Mouse (Mus musculus) layer of hippocampus, adult 9-10 months (tissue): Measurements from ENCODE around the gene Wdr24.

Source experiments
- DNase-seq: peaks from one replicate; pipeline ENCODE4 v3.0.0; 2022; ENCODE audit warnings: low spot score

Gene Wdr24

DNA sequence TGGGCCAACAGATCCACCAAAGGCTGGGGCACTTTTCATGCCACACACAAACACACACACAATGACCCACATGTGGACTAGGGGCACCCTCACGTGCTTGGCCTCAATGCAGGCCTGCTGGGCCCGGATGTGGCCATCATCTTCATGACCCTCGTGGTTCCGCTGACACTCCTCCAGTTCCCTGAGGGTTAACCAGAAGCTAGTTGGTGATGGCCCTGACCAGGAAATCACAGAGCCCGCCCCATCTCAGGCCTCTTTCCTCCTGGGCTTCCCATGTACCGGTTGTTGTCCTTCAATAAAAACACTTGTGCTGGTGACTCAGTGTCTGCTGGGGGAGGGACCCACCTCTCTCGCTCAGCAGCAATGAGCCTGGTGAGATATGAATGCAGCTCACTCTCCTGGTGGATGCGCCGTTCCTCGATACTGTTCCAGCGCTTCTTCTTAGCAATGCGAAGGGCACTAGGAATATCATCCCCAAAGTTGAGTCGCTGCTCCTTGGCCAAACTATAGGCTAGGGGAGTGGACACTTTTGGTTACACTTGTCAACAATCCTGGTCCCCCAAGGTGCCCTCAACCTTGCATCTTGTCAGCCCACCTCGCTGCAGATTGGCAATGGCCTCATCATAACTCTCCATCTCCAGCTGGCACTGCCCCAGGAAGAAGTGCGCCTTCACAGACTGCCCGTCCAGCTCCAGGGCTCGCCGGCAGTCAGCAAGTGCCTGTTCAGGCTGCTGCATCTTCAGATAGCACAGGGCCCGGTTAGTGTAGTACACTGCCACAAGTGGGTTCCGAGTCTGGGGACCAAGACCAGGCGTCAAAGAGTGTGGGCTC is 8.2 kb downstream of the Wdr24 start:
- no peak for DNase-seq

DNA sequence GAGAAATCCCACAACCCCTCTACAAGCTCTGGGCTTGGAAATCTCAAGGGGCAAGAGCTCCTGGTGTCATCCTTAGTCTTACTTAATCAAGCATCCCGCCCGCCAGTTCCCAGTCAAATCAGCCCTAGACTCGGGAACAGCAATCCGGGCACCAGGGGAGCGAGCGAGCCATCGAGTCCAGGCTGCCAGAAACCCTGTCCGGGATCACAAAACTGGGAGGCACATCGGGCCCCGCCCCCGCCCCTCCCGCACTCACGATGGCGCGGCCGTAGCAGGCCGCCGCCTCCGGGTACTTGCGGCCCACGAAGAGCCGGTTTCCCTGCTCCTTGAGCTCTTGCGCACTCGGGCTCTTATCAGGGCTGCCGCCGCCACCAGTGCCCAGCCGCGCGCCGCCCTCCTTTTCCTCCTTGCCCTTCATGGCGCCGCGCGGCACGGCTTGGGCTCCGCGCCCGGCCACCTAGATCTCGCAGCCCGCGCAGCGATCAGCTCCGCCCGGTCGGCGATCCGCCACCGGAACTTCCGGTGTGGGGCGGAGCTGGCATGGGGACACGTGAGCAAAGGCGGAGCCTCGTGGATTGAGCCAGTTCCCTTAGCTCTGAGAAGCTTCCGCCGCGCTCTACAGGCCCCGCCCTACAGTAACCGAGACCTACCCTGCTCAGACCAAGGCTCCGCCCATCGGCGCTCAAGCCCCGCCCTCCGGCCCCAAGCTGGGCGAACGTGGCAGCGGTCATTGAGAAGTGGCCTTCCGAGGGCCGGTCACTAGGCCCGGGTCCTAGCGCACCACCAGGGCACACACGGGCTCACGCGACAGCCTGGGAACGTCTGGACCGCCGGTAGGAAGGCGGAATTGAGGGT is 9.2 kb downstream of the Wdr24 start:
- DNase-seq = peak; percentile 95

DNA sequence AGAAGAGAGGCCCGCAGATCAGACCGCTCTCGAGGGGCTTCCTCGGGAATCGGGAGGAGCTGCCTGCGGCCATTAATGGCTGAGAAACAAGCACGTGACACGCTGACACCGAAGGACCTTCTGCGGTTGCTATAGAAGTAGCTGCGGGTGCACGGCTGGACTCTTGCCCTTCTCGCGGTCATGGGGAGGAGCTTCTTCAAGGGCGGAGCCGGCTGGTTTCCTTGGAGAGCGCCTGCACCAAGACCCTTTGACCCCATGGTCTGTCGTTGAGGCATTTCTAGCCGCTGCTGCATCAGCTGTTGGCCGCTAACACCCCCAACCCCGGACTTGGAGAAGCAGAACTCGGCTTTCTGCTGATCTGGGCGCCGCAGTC is 9.8 kb downstream of the Wdr24 start, which contains the start of gene Stub1:
Gene Stub1, minus strand, starts transcription at position 114 of the 373 bp plus-strand sequence.
- DNase-seq = peak; percentile 79

DNA sequence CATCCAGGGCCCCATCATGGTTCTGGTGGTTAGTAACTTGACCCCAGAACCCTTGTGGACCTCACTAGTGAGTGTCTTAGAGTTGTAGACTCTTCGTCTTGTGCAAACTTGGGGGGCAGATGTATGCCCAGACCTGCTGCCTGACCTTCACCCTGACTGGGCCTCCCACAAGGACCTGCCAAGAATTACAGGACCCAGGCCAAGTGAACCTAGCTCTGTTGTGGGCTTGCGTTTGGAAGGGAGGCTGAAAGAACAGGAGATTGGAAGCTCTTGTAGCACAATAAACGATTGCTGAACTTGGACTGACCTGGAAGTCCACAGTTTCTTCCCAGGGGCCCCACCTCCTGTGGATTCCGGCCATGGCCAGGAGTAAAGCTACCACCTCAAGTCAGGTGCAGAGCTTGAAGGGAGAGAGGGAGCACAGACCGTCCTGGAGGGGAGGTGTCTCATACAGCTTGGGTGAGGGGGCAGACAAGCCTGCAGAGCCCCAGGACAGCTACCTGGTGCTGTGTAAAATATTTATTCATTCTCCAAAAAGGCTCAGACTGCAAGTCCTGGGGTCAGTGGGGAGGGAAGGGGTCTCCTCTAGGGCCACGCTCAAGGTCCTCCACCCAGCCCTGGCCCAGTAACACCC is 10.7 kb downstream of the Wdr24 start:
- DNase-seq = no peak

DNA sequence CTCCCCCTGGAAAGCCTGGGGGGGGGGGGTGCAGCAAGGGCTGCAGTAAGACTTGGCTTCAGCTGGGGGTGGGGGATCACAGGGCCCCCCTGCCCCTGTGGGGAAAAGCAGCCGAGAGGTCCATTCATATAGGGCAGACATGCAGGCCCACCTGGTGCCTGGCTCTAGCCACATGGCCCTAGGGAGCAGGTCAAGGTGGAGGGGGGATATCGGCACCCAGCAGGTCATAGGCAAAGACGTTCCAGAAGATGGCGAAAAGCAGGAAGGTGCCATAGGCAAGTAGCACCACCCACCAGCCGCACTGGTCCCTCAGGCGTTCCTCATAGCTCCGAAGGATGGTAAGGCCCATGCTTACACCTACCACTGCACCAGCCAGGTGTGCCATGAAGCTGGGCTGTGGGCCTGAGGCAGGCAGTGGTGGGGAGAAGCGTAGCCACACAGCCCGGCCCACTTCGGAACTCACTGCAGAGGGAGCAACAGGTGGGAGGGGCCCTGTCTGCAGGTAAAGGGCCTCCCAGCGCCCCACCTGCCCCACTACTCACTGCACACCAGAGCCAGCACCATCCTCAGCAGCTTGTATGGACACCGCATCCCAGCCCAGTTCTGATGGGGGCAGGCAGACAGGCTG is 11.3 kb downstream of the Wdr24 start:
- DNase-seq = no peak

DNA sequence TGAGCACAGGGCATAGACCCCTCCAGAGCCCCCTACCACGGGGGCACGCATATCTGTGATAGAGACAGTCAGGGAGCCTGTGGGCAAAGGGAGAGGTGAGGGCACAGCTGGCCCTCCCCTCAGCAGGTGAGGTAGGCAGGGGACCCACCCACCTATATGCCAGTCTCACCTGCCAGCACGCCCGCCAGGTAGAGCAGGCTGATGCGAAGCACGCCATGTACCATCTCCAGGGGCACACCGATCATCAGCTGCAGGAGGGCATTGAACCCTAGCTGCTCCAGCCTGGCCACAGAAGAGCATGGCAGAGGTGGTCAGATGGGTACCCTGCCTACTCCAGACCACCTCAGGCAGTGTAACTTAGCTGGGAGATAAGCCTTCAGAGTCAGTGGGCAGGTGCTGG is 11.9 kb downstream of the Wdr24 start:
- no peak for DNase-seq

DNA sequence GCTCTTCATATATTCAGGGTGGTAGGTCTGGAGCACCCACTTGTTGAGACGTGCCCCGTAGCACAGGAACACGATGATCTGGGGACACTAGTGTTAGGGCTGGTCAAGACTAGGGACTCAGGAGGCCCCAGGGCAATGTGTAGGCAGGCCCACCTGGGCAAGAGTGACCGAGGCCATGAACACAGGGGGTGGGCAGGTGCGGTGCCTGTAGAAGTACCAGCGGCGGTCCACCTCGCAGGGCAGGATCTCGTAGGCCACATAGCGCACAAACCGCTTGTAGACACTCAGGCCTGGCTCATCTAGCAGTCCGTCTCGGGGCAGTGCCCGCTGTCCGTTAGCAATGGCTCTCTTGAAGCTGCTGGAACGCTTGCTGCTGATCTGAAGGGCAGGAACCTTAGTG is 12.4 kb downstream of the Wdr24 start:
- DNase-seq = no peak

DNA sequence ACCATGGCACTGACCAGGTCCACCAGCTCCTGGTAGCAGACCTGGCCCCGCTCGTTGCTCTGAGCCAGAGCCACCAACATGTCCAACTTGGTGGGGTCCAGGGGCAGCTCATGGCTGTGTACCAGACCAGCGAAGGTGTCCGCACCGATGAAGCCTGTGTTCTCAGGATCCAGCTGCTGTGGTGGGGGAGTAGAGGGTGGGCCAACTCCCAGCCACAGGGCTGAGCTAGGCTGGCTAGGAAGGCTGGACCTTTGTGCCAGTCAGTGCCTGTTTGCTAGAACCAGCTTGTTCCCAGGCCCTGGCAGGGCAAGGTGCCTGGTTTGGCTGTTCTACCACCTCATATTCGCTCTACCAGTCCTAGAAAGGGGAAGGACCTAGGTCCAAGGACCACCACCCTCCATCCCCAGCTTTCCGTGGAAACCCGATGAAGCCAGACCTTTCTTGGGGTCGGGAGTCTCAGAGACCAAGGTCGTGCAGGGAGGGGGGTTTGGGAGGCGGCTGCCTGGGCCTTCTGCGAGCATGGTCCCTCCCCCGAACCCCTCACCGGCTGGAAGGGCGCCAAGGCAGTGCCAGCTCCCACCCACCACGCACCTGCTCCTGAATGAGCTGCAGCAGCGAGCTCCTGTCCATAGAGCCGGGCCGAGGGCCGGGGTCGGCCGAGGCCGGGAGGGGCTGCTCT is 13.1 kb downstream of the Wdr24 start:
- DNase-seq = no peak

DNA sequence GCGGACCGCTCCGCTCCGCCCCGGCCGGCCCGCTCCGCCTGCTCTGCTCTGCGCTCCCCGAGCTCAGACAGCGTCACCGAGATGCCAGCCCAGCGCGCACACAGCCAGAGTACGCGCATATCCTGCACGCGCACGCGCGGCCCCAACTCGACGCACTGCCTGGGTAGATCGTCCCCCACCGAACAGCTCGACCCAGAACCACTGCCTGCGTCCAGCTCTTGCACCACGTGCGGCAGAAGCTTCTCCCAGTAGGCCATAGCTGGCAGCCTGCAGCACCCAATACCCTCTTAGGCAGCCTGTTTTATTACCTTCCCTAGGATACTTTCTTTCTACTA is 13.6 kb downstream of the Wdr24 start, which contains the start of gene Rhbdl1:
Gene Rhbdl1, minus strand, starts transcription at position 220 of the 335 bp plus-strand sequence.
- DNase-seq = no peak

DNA sequence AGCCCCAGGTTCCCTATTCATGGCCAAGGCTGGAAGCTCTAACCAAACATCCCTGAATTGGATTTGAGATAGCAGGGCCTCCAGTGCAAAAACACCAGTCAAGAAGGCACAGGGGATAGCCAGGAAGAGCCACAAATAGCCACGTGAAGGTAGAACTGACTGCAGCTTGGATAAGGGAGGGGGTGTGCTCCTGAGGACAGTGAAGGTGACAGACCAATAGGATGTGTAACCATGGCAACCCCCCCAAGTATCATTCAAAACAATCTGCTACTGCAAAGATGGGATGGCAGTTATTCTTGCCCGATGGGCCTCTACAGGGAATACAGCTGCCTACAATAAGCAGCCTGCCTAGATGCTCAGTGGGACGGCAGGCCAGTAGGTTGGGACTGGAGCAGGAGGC is 14.1 kb downstream of the Wdr24 start:
- DNase-seq = no peak

DNA sequence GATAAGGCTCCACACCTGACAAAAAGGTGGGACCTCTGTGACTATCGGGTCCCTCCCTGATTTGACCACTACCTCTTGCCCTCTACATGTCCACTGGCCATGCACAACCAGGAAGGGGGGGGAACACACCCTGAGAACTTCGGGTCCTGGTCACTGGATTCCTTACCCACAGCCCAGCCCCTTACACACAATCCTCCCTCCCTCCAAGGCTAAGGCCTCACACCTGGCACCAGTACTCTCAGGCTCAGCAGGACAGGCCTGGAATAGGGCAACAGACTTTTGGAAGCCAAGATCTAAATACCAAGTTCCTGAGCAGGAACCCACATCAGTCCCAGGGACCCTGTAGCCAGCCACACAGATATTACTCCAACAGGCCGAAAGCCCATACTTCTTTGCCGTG is 15.5 kb downstream of the Wdr24 start:
- DNase-seq = no peak

DNA sequence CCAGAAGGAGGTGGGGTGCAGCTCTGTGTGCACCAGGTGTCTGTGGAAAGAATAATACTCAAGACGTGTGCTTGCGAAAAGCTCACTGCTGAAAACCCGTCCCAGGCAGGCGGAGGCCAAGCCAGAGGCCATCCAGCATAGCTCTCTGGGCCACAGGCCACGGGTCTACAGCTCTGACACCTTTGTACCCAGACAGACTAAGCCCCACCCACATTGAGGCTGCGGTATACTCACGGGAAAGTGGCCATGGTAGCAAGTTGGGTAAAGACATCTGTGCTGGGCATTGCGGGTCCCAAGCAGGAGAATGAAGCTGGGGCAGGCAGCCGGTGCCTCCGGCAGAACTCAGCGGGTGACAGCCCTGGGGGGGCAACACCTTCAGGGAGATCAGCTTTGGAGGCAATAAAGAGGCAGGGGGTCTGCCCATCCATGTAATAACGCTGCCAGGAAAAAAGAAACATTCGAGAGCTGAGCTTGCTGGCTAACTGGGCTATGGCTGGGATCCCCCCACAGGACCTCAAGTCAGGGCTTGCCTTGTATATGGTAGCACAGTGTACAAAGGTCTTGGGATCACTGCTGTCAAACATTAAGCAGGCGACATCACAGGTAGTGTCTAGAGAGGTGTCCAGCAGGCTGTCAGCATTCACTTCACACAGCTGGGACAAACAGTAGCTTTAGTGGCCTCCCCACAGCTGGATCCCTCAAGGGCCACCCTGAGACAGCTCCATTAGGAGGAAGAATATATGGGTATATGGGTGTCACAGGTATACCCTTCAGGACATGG is 16.2 kb downstream of the Wdr24 start:
- DNase-seq = no peak

DNA sequence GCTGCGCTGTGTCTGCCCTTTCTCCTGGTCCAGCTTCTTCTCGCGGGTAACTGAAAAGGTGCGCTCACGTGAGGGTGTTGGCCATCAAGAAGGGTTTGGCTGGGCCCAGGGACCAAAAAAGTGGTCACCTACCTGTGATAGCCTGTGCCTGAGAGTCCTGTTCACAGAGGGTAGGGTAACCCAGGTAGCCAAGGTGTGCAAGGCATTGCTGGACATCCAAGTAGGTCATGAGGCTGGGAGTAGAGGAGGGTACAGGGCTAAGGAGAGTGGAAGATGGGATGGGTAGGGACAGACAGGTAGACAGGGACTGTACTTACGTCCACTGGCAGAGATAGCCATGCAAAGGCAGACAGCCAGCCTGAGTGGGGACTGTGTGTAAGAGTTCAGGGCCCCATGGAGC is 17.1 kb downstream of the Wdr24 start:
- DNase-seq = no peak

DNA sequence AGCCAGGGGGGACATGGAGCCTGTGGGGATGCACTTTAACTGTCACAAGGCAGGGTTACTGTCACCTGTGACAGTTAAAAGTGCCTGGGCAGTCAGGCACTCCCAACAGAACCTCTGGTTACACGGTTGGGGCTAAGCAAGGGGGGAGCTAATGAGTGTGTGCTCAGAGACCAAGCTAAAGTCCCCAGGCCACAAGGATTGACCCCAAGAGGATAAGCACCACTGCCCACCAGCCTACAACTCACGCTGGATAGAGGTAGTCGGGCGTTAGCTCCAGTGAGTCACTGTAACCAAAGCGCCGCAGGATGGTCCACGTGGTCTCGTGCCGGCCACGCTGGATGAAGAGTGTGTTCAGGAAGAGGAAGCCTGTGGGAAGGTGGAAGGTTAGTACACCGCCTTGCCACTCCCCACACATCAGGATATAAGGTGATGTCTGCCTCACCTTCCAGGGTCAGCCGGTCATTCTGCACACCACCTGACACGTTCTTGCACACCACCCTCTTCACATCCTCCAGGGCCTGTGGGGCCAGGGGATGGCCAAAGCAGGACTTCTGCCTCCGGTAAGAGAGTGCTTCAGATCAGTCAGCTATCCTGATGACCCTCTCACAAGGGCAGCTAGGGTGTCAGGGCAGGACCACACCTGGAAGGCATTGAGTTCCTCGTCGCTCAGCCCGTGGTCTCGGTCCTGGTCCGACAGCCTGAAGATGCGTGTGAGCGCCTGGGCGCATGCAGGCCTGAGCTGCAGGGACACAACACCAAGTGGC is 17.9 kb downstream of the Wdr24 start, which contains the start of gene Gm20683:
Gene Gm20683, minus strand, starts transcription at position 647 of the 764 bp plus-strand sequence.
- no peak for DNase-seq

DNA sequence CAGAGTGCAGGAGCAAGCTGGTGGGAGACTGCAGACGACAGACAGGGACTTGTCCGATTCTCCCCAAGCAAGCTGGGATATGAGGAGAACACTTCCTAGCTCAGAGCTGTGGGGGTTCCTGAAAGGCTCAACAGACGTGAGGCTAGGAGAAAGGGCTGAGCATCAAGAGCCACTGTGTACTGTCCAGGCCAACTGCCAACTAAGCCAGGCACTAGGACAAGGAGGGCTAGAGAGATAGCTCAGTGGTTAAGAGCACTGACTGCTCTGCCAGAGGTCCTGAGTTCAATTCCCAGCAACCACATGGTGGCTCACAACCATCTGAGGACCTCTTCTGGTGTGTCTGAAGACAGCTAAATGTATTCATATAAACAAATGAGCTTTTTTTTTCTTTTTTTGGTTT is 19.1 kb downstream of the Wdr24 start:
- no peak for DNase-seq

DNA sequence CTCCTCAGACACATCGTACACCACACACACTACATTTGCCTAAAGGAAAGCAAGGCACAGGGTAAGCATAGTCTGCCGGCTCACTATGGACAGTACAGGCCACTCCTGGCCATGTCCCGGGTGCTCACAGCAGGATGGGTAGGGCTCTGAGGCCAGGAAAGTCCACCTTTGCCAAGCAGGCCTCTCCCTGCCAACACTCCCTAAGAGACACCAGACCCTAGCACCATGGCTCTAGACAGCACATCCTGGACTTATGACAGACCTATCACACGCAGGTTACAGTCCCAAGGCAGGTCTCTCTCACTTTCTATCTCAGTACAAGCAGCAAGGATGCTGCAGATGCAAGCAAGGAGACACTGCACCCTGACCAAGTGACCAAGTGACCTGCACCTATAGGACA is 19.7 kb downstream of the Wdr24 start:
- no peak for DNase-seq

DNA sequence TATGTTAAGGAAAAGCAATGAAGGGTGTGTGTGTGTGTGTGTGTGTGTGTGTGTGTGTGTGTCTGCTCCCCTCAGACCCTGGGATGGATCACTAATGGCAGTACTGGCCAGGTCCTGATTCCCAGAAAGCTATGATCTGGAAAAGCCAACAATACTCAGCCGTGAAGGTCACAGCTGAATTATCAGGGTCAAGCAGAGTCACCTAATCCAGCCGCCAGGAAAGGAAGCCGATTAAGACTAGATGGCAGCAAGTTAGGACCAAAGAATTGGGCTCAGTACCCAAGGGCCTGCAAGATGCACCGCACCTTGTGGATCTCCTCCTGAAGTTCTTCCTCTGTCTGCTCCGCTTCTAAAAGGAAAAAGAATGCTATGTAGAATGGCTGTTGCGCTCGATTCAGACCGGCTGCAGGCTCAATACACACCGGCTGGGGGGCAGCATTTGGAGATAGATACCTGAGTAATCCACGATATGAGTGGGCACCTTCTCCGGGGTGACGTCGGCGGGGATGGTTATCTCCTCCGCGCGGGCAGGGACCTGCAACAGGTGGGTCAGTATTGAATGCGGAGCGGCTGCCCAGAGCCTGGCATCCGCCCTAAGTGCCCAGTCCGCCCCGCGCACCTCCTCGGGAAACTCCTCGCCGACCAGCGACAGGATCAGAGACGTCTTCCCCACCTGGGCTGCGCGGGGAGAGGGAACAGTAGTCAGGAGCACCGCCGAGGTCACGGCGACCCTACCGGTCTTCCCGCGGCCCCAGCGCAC is 20.4 kb downstream of the Wdr24 start:
- no peak for DNase-seq

DNA sequence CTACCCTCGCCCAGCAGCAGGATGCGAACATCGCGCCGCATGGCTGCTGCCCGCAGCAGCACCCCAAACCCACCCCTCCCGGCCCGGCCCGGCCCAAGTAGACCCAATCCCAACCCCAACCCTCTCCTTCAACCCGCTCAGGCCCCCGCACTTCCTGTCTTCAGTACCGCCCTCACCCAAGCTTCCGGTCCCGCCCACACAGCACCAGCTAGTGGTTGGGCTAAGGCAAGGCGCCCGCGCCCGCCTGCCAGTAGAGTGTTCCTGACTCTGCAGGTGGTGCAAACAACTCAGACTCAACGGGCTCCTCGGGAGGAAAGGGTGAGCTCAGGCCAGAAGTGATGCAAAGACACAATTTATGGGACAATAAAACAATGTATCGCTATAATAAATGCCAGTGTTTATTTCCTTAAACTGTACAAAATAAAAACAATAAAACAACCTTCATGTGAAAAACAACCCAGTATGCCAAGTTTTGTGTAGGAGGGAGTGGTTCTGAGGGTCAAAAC is 21.0 kb downstream of the Wdr24 start, which contains the start of gene Rhot2:
Gene Rhot2, minus strand, starts transcription at position 456 of the 506 bp plus-strand sequence.
- peak; percentile 83 for DNase-seq

DNA sequence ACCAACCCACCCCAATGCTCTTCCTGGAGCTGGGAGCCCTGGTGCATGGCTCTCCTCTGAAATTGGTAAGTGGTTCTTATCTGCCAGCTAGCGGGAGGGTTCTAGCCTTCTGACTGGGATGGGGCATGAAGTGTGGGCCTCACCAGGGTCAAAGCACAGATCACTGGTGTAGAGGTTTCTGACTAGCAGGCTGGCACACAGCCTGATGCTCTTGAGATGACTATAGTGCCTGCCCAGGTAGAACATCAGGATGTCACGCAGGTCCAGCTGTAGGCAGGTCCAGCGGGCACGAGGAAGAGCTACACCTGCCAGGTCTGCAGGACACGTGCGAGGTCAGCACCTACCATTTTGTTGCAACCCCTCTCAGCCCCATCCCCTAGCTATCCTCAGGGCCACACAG is 36.8 kb downstream of the Wdr24 start:
- DNase-seq = no peak
